Mouse (Mus musculus) bone marrow macrophage, adult 2 months (primary cell): ENCODE data around the gene Dnm1.

Experiments
- CTCF ChIP-seq: IDR thresholded peaks from 2 replicates; pipeline ENCODE4 v1.5.1; 2012; ENCODE audit warnings: low read depth, mild to moderate bottlenecking, low read length, moderate library complexity
- POLR2A ChIP-seq: IDR thresholded peaks from 2 replicates; pipeline ENCODE4 v1.6.1; 2012; ENCODE audit warnings: mild to moderate bottlenecking, low read depth, low read length, borderline replicate concordance

GRCm38 (mm10) chr2:32321591-32322298 is 31.4 kb downstream of the Dnm1 start:
- TF ChIP-seq POLR2A (no peak), CTCF (no peak)
